Mouse (Mus musculus): ENCODE measurements at regions not wholly inside any gene's neighbourhood (a gene's known extent, or its start where the extent isn't known, plus 50 kb on each side); places are given as distances from the start of the nearest gene placed in this dataset.

GRCm38 (mm10) chr7:117939618-117940017 lies 176.4 kb downstream of the Rps15a start:
- 14% methylated on average over 7 of the region's 7 CpGs for WGBS
- Histone ChIP-seq H3K9me3 (replicated peaks; ENCODE audit: control insufficient read depth, low read length, poor library complexity, severe bottlenecking) (no peaks in the 10 kb centered on the region), H3K36me3 (ENCODE audit: control insufficient read depth, insufficient read depth, low read length) (no peaks in the 10 kb centered on the region), H3K27ac (ENCODE audit: low read length) (no peak overlapping the region), H3K4me3 (ENCODE audit: low read depth, low read length) (no peak overlapping the region), H3K27me3 (ENCODE audit: control insufficient read depth, insufficient read depth, low read depth, low read length) (no peaks in the 10 kb centered on the region), H3K4me1 (ENCODE audit: control insufficient read depth, insufficient read depth, low read length) (peaks cover 8% of the 10 kb centered on the region), H3K4me2 (ENCODE audit: low read length) (no peak overlapping the region), H3K9ac (ENCODE audit: low read depth, low read length) (no peak overlapping the region)
- ATAC-seq: peak; percentile 48

GRCm38 (mm10) chr7:117934908-117935307 lies 181.1 kb downstream of the Rps15a start:
- no peak overlapping the region for H3K4me2 ChIP-seq (ENCODE audit: low read length)
- ATAC-seq: no peak
- H3K36me3 ChIP-seq (ENCODE audit: control insufficient read depth, insufficient read depth, low read length): no peaks in the 10 kb centered on the region
- H3K27ac ChIP-seq (ENCODE audit: low read length): no peak overlapping the region
- H3K9me3 ChIP-seq (replicated peaks; ENCODE audit: control insufficient read depth, low read length, poor library complexity, severe bottlenecking): no peaks in the 10 kb centered on the region
- no peaks in the 10 kb centered on the region for H3K27me3 ChIP-seq (ENCODE audit: control insufficient read depth, insufficient read depth, low read depth, low read length)
- WGBS: 66% methylated on average over 3 of the region's 3 CpGs
- H3K4me1 ChIP-seq (ENCODE audit: control insufficient read depth, insufficient read depth, low read length): peaks cover 6% of the 10 kb centered on the region
- no peak overlapping the region for H3K4me3 ChIP-seq (ENCODE audit: low read depth, low read length)
- no peak overlapping the region for H3K9ac ChIP-seq (ENCODE audit: low read depth, low read length)

- H3K9ac ChIP-seq (ENCODE audit: low read depth, low read length): no peak overlapping the region
- H3K4me3 ChIP-seq (ENCODE audit: low read depth, low read length): no peak overlapping the region
- ATAC-seq: no peak
- no peak overlapping the region for H3K27ac ChIP-seq (ENCODE audit: low read length)
- 63% methylated on average over 12 of the region's 12 CpGs for WGBS
- no peaks in the 10 kb centered on the region for H3K36me3 ChIP-seq (ENCODE audit: control insufficient read depth, insufficient read depth, low read length)
- H3K4me2 ChIP-seq (ENCODE audit: low read length): no peak overlapping the region
- no peaks in the 10 kb centered on the region for H3K4me1 ChIP-seq (ENCODE audit: control insufficient read depth, insufficient read depth, low read length)
- H3K9me3 ChIP-seq (replicated peaks; ENCODE audit: control insufficient read depth, low read length, poor library complexity, severe bottlenecking): no peaks in the 10 kb centered on the region
- no peaks in the 10 kb centered on the region for H3K27me3 ChIP-seq (ENCODE audit: control insufficient read depth, insufficient read depth, low read depth, low read length)
These were observed 184.6 kb downstream of the Rps15a start for GRCm38 (mm10) chr7:117931234-117931895.

- Histone ChIP-seq H3K4me1 (ENCODE audit: control insufficient read depth, insufficient read depth, low read length) (no peaks in the 10 kb centered on the region), H3K27ac (ENCODE audit: low read length) (no peak overlapping the region), H3K36me3 (ENCODE audit: control insufficient read depth, insufficient read depth, low read length) (no peaks in the 10 kb centered on the region), H3K9me3 (replicated peaks; ENCODE audit: control insufficient read depth, low read length, poor library complexity, severe bottlenecking) (no peaks in the 10 kb centered on the region), H3K4me2 (ENCODE audit: low read length) (no peak overlapping the region), H3K9ac (ENCODE audit: low read depth, low read length) (no peak overlapping the region), H3K4me3 (ENCODE audit: low read depth, low read length) (no peak overlapping the region), H3K27me3 (ENCODE audit: control insufficient read depth, insufficient read depth, low read depth, low read length) (no peaks in the 10 kb centered on the region)
- no peak for ATAC-seq
- WGBS: 70% methylated on average over 9 of the region's 9 CpGs
These were observed 185.6 kb downstream of the Rps15a start for GRCm38 (mm10) chr7:117930392-117930791.

DNA sequence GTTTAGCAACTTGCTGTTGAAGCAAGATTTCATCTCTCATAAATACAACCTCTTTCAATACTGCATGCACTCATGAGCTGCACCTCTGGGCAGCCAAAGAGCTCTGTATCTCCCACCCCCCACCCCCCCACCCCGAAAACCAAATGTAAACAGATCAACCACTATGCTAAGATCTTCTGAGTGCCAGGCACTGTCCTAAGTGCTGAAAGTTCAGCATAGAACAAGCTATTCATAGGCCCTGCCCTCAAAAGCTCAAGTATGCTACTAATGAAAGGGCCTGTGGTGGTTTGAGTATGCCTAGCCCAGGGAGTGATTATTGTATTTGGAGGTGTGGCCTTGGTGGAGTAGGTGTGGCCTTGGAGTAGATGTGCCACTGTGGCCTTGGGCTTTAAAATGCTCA lies 189.6 kb downstream of the Rps15a start:
- Histone ChIP-seq H3K4me2 (ENCODE audit: low read length) (no peak overlapping the region), H3K4me3 (ENCODE audit: low read depth, low read length) (no peak overlapping the region), H3K9me3 (replicated peaks; ENCODE audit: control insufficient read depth, low read length, poor library complexity, severe bottlenecking) (no peaks in the 10 kb centered on the region), H3K27me3 (ENCODE audit: control insufficient read depth, insufficient read depth, low read depth, low read length) (no peaks in the 10 kb centered on the region), H3K9ac (ENCODE audit: low read depth, low read length) (no peak overlapping the region), H3K4me1 (ENCODE audit: control insufficient read depth, insufficient read depth, low read length) (no peaks in the 10 kb centered on the region), H3K27ac (ENCODE audit: low read length) (no peak overlapping the region), H3K36me3 (ENCODE audit: control insufficient read depth, insufficient read depth, low read length) (no peaks in the 10 kb centered on the region)
- 50% methylated on average over 1 of the region's 1 CpGs for WGBS
- ATAC-seq: no peak

GRCm38 (mm10) chr7:117922270-117922669 lies 193.7 kb downstream of the Rps15a start:
- no peaks in the 10 kb centered on the region for H3K9me3 ChIP-seq (replicated peaks; ENCODE audit: control insufficient read depth, low read length, poor library complexity, severe bottlenecking)
- no peaks in the 10 kb centered on the region for H3K4me1 ChIP-seq (ENCODE audit: control insufficient read depth, insufficient read depth, low read length)
- no peak for ATAC-seq
- no peak overlapping the region for H3K4me2 ChIP-seq (ENCODE audit: low read length)
- H3K27me3 ChIP-seq (ENCODE audit: control insufficient read depth, insufficient read depth, low read depth, low read length): no peaks in the 10 kb centered on the region
- no peak overlapping the region for H3K4me3 ChIP-seq (ENCODE audit: low read depth, low read length)
- no peak overlapping the region for H3K27ac ChIP-seq (ENCODE audit: low read length)
- H3K9ac ChIP-seq (ENCODE audit: low read depth, low read length): no peak overlapping the region
- no peaks in the 10 kb centered on the region for H3K36me3 ChIP-seq (ENCODE audit: control insufficient read depth, insufficient read depth, low read length)

DNA sequence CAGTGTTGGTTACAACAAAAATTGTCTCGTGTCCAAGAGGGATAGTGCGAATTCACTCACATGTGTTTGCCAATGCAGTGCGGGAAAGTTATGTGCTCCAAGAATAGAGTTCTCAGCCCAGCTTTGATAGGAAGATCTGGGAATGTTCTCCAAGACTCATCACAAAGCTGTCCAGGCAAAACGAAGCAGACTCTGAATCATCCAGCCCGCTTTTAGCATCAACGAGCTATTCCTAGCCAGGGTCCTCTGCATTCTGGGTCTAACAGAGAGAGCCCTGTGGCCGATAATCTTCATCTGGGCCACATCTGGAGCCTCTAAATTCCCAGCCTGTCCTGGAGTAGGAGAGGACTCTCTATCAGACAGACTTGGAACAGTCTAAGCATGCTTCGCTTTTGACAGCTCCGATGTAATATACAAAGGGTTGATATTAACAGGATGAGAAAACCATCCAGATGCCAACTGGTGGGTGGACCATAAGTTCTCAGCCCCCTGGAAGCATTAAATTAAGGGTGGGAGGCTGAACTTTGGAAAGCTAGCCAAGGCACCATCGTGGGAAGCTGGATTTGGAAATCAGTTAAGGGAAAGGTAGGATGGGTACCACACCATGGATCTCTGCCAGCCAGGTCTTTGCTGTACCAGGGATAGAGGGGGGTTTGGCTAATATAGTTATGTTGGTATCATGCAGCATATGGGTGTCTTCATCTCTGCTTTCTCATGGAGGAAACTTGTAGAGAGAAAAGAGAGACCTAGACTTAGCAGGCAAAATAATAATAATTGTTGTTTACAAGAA lies 197.6 kb downstream of the Rps15a start:
- no peak for ATAC-seq
- Histone ChIP-seq H3K9ac (ENCODE audit: low read depth, low read length) (no peak overlapping the region), H3K4me2 (ENCODE audit: low read length) (no peak overlapping the region), H3K36me3 (ENCODE audit: control insufficient read depth, insufficient read depth, low read length) (no peaks in the 10 kb centered on the region), H3K27me3 (ENCODE audit: control insufficient read depth, insufficient read depth, low read depth, low read length) (no peaks in the 10 kb centered on the region), H3K4me3 (ENCODE audit: low read depth, low read length) (no peak overlapping the region), H3K27ac (ENCODE audit: low read length) (no peak overlapping the region), H3K4me1 (ENCODE audit: control insufficient read depth, insufficient read depth, low read length) (no peaks in the 10 kb centered on the region), H3K9me3 (replicated peaks; ENCODE audit: control insufficient read depth, low read length, poor library complexity, severe bottlenecking) (no peaks in the 10 kb centered on the region)
- 96% methylated on average over 10 of the region's 10 CpGs for WGBS

DNA sequence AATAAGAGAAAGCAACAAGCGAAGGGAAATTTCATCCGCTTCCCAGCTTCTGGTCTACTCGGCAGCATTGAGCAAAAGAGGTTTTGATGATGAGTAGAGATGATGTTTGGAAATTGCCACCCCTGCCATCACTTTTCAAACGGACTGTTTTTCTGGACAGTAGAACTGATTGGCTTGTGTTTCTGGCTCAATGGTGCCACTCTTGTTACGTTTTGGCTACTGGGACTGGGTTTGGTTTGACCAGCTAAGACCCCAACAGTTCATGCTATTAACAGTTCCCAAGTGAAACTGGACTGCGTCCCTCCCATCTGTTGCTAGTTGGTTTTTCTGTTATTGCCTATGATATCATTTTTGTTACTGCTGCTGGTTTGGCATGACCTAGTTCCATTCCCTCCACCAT lies 199.1 kb downstream of the Rps15a start:
- no peaks in the 10 kb centered on the region for H3K4me1 ChIP-seq (ENCODE audit: control insufficient read depth, insufficient read depth, low read length)
- no peak for ATAC-seq
- no peaks in the 10 kb centered on the region for H3K36me3 ChIP-seq (ENCODE audit: control insufficient read depth, insufficient read depth, low read length)
- H3K4me3 ChIP-seq (ENCODE audit: low read depth, low read length): no peak overlapping the region
- H3K4me2 ChIP-seq (ENCODE audit: low read length): no peak overlapping the region
- H3K27me3 ChIP-seq (ENCODE audit: control insufficient read depth, insufficient read depth, low read depth, low read length): no peaks in the 10 kb centered on the region
- no peaks in the 10 kb centered on the region for H3K9me3 ChIP-seq (replicated peaks; ENCODE audit: control insufficient read depth, low read length, poor library complexity, severe bottlenecking)
- H3K9ac ChIP-seq (ENCODE audit: low read depth, low read length): no peak overlapping the region
- WGBS: 90% methylated on average over 6 of the region's 6 CpGs
- H3K27ac ChIP-seq (ENCODE audit: low read length): no peak overlapping the region

GRCm38 (mm10) chr7:117912453-117912852 lies 203.5 kb downstream of the Rps15a start:
- no peak overlapping the region for H3K9ac ChIP-seq (ENCODE audit: low read depth, low read length)
- 84% methylated on average over 3 of the region's 3 CpGs for WGBS
- H3K4me2 ChIP-seq (ENCODE audit: low read length): no peak overlapping the region
- no peaks in the 10 kb centered on the region for H3K27me3 ChIP-seq (ENCODE audit: control insufficient read depth, insufficient read depth, low read depth, low read length)
- H3K27ac ChIP-seq (ENCODE audit: low read length): no peak overlapping the region
- no peaks in the 10 kb centered on the region for H3K9me3 ChIP-seq (replicated peaks; ENCODE audit: control insufficient read depth, low read length, poor library complexity, severe bottlenecking)
- H3K4me1 ChIP-seq (ENCODE audit: control insufficient read depth, insufficient read depth, low read length): no peaks in the 10 kb centered on the region
- H3K4me3 ChIP-seq (ENCODE audit: low read depth, low read length): no peak overlapping the region
- H3K36me3 ChIP-seq (ENCODE audit: control insufficient read depth, insufficient read depth, low read length): no peaks in the 10 kb centered on the region
- no peak for ATAC-seq

All from midbrain, embryonic 16.5 days (tissue).